Mouse (Mus musculus) liver, postnatal 0 days (tissue): ENCODE data around the gene Vsig1. TPM values are rescaled to one million over a fixed set of nuclear protein-coding genes. Genes with fewer than 3 reads are reported as not detected.

ENCODE experiments used
- ATAC-seq: fragments of 200-750 bp; cut with Nextera tagmentation; 2 replicates; pipeline ENCODE4 v1.8.0; 2017; ENCODE audit warnings: mild to moderate bottlenecking, moderate library complexity
- DNase-seq: peaks from one replicate; pipeline ENCODE4 v3.0.0-alpha.2; 2016
- H3K27ac ChIP-seq: fragments of 300-500 bp; sonication (generic); 2 replicates; pipeline ENCODE4 v1.5.1; 2014; ENCODE audit warnings: antibody characterized with exemption, moderate library complexity, mild to moderate bottlenecking, low read depth
- H3K27me3 ChIP-seq: fragments of 300-500 bp; sonication (generic); 2 replicates; pipeline ENCODE4 v1.6.1; 2014; ENCODE audit warnings: low read length, control low read depth, mixed read lengths; ENCODE audit not compliant: insufficient read depth
- H3K36me3 ChIP-seq: fragments of 300-500 bp; sonication (generic); replicated peaks from 2 replicates; pipeline ENCODE4 v1.6.1; 2014; ENCODE audit warnings: mild to moderate bottlenecking, control low read depth, low read length, moderate library complexity, mixed read lengths; ENCODE audit not compliant: insufficient read depth
- H3K4me1 ChIP-seq: fragments of 300-500 bp; sonication (generic); 2 replicates; pipeline ENCODE4 v1.6.1; 2014; ENCODE audit warnings: antibody characterized with exemption, mild to moderate bottlenecking, control low read depth; ENCODE audit not compliant: insufficient read depth
- H3K4me2 ChIP-seq: fragments of 300-500 bp; sonication (generic); 2 replicates; pipeline ENCODE4 v1.6.1; 2014; ENCODE audit warnings: low read depth, mild to moderate bottlenecking, low read length, moderate library complexity, mixed read lengths
- H3K4me3 ChIP-seq: fragments of 300-500 bp; sonication (generic); 2 replicates; pipeline ENCODE4 v1.5.1; 2014; ENCODE audit warnings: low read depth, low read length
- H3K9ac ChIP-seq: fragments of 300-500 bp; sonication (generic); replicated peaks from 2 replicates; pipeline ENCODE4 v1.6.1; 2014; ENCODE audit warnings: mild to moderate bottlenecking, moderate library complexity
- H3K9me3 ChIP-seq: fragments of 300-500 bp; sonication (generic); 2 replicates; pipeline ENCODE4 v1.6.1; 2016; ENCODE audit warnings: mild to moderate bottlenecking, control low read depth, low read length, mixed read lengths
- CTCF ChIP-seq: sonication (generic); IDR thresholded peaks from 2 replicates; pipeline ENCODE4 v1.5.1; 2016; ENCODE audit warnings: antibody characterized with exemption, low read depth
- EP300 ChIP-seq: IDR thresholded peaks from 2 replicates; pipeline ENCODE4 v1.6.1; 2016; ENCODE audit warnings: antibody characterized with exemption, low read depth, mild to moderate bottlenecking
- WGBS: fragments of 180-500 bp; shearing (Covaris S2); extraction: QIAGEN DNeasy Blood & Tissue Kit; methylation state at CpG from one replicate; pipeline ENCODE4 v1.1.7; 2014; ENCODE audit not compliant: insufficient replicate concordance; 5-methylcytosine and 5-hydroxymethylcytosine counted together
- polyA plus RNA-seq: library from polyadenylated mRNA; unstranded; fragments of >200 nt; fragmentation: Nextera tagmentation; extraction: Ambion mirVana; gene quantifications from 2 replicates; pipeline ENCODE4 v1.2.1, GENCODE M21; 2015

Gene Vsig1
- polyA plus RNA-seq, 1 experiment from 2014 or later: not detected

DNA sequence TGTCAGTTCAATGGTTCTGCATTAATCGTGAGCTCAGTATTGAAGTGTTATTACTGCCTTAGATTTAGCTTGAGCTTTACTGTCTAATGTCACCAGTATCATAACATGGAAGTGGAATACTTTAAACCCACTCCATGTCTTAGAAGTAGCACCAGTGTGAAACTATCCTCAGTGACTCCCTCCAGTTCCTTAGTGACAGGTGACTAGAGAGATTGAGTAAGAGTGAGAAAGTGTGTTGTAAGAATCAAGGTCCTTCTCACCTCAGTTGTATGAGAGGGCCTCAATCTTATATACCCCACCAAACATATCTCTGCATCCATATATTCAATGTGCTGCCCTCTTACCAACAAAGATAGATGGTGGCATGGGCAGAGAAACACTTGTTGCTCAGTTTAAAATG lies 71.5 kb downstream of the Vsig1 start:
- Histone ChIP-seq H3K9ac (no peak overlapping the region), H3K4me1 (peaks cover 2% of the 10 kb centered on the region; the same call in 1 of the 2 replicates), H3K9me3 (no peaks in the 10 kb centered on the region), H3K36me3 (no peaks in the 10 kb centered on the region), H3K27ac (no peak overlapping the region), H3K4me3 (no peak overlapping the region), H3K4me2 (no peak overlapping the region), H3K27me3 (no peaks in the 10 kb centered on the region; the same call in 1 of the 2 replicates)
- WGBS: 82% methylated on average over 1 of the region's 1 CpGs
- TF ChIP-seq EP300 (no peak), CTCF (no peak)
- no peak for DNase-seq
- no peak for ATAC-seq

DNA sequence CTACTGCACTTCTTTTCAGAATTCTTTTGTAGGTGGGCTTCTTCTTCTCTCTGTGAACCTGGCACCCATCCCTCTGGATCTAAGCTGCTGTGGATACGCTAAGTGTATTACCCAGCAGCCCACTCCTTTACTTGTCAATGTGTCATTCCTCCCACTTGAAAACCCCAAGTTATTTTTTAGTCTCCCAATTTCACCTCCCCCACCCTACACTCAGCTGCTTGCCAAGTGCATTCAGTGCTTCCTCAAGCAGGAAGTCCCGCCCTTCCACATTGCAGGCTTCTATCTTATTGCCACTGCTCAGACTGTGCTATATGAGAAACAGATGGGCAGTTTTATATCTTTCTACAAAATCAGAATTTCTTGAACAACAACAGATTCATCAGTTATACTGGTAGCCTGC lies 72.1 kb downstream of the Vsig1 start:
- Histone ChIP-seq H3K4me1 (peaks cover 2% of the 10 kb centered on the region; the same call in 1 of the 2 replicates), H3K27me3 (no peaks in the 10 kb centered on the region; the same call in 1 of the 2 replicates), H3K4me2 (no peak overlapping the region), H3K9me3 (no peaks in the 10 kb centered on the region), H3K4me3 (no peak overlapping the region), H3K27ac (no peak overlapping the region), H3K9ac (no peak overlapping the region), H3K36me3 (no peaks in the 10 kb centered on the region)
- TF ChIP-seq CTCF (no peak), EP300 (no peak)
- no peak for DNase-seq
- WGBS: 59% methylated on average over 2 of the region's 2 CpGs
- no peak for ATAC-seq

DNA sequence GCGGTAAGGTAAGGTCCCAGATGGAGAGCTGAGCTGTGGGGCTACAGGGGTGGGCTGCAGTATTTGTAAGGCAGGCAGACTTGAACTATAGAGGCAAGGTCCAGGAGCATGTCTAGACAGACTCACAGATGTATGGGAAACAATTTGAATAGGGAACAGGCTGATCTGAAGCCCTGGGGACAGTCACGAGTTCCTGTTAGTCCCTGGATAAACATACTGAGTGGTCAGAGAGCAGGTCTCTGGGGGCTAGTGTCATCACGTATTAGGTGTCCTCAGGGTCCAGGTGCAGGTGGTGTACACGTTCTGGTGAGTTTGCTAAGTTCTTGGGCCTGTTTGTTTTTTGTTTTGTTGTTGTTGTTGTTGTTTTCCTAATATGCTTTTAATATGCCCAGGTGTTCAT lies 72.8 kb downstream of the Vsig1 start:
- H3K4me1 ChIP-seq: peaks cover 2% of the 10 kb centered on the region; the same call in 1 of the 2 replicates
- H3K4me3 ChIP-seq: no peak overlapping the region
- ATAC-seq (no peak), DNase-seq (no peak)
- no peak for TF ChIP-seq EP300
- no peaks in the 10 kb centered on the region for H3K9me3 ChIP-seq
- no peak overlapping the region for H3K4me2 ChIP-seq
- WGBS: 66% methylated on average over 4 of the region's 4 CpGs
- H3K9ac ChIP-seq: no peak overlapping the region
- H3K27me3 ChIP-seq: no peaks in the 10 kb centered on the region; the same call in 1 of the 2 replicates
- H3K27ac ChIP-seq: no peak overlapping the region
- no peaks in the 10 kb centered on the region for H3K36me3 ChIP-seq

DNA sequence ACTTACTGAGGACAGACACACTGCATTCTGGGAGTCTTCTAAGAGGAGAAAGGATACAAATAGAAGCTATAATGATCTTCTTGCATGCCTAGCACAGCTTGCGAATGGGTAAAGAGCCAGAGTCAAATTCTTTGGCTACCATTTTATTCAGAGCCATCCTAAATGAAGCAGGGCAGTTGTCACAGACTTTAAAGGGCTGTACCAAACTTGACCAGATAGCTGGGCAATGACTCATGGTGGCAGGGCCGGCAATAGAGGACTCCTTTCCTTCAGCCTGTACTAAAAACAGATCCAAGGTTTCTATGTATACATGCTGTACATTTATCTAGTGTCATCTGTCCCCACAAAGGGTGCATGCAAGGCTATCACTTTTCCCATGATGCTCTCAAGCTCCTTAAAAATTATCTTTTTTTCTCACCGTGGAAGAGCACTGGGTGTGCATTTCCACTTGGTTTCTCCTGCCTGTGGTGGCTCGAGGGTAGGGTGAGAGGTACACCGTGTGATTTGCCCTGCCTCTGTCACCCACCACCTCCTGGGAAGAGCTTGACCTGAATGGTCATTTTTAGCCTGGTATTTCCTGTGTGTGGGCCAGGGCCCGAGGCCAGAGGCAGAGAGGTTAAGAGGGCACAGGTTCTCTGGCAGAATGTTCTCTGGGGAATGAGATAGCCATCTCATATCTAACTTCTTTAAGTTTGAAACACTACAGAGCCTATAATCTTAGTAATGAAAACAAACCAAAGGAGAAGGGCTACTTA lies 76.0 kb downstream of the Vsig1 start:
- no peak for TF ChIP-seq CTCF
- TF ChIP-seq EP300: no peak
- Histone ChIP-seq H3K9ac (no peak overlapping the region), H3K27ac (no peak overlapping the region), H3K4me2 (no peak overlapping the region), H3K27me3 (no peaks in the 10 kb centered on the region; the same call in 1 of the 2 replicates), H3K4me3 (no peak overlapping the region), H3K4me1 (peaks cover 2% of the 10 kb centered on the region; the same call in 1 of the 2 replicates), H3K36me3 (no peaks in the 10 kb centered on the region), H3K9me3 (no peaks in the 10 kb centered on the region)
- WGBS: 41% methylated on average over 6 of the region's 6 CpGs
- no peak for ATAC-seq
- no peak for DNase-seq

DNA sequence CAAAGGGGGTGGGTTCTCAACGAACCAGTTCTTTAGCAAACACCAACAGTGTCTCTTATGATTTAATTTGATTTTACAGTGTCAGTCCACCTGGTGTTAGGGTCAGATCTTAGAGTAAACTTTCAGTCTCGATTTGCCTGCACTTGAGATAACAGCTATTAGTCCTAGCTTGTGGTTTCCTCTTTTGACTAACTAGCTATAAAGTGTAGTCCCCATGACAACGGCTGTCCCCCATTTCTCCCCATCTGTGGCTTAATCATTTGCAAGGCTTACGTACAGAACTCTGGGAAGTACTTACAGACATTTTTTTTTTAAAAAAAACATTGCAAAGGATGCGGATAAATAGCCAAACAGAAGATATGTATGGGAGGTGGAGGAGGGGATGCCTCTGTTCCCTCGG lies 77.4 kb downstream of the Vsig1 start:
- H3K27ac ChIP-seq: no peak overlapping the region
- no peak for ATAC-seq
- H3K36me3 ChIP-seq: 0 out of 2 replicates have a peak, but pooled peaks cover 2% of the 10 kb centered on the region
- H3K4me2 ChIP-seq: no peak overlapping the region
- no peak overlapping the region for H3K4me3 ChIP-seq
- H3K27me3 ChIP-seq: no peaks in the 10 kb centered on the region
- no peak for DNase-seq
- WGBS: 37% methylated on average over 6 of the region's 6 CpGs
- no peaks in the 10 kb centered on the region for H3K9me3 ChIP-seq
- H3K9ac ChIP-seq: no peak overlapping the region
- H3K4me1 ChIP-seq: peaks cover 2% of the 10 kb centered on the region; the same call in 1 of the 2 replicates
- no peak for TF ChIP-seq EP300
- TF ChIP-seq CTCF: no peak

DNA sequence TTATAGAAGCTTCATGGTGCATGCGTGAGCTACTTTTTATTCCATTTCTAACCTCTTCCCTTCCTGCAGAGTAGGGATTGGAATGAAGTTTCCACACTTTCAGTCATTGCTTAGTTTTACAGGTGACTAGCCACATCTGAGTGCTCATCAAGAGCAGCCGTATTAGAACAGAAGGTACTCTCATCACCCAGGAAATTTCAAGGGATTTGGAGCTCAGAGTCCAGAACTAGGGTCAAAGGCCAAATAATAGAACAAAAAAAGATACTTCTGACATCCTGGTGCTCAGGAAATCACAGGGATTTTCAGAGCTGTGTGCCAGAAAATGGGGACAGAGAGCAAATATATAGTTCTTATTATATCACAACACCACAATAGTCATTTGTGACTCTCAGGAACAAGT lies 77.8 kb downstream of the Vsig1 start:
- TF ChIP-seq CTCF (no peak), EP300 (no peak)
- no peak overlapping the region for H3K4me3 ChIP-seq
- no peak for ATAC-seq

More for the DNA sequence above, 77.8 kb downstream of the Vsig1 start:
- DNase-seq: no peak
- Histone ChIP-seq H3K27me3 (no peaks in the 10 kb centered on the region), H3K27ac (no peak overlapping the region), H3K9ac (no peak overlapping the region), H3K9me3 (no peaks in the 10 kb centered on the region), H3K36me3 (0 out of 2 replicates have a peak, but pooled peaks cover 2% of the 10 kb centered on the region), H3K4me1 (peaks cover 2% of the 10 kb centered on the region; the same call in 1 of the 2 replicates), H3K4me2 (no peak overlapping the region)
- WGBS: 89% methylated on average over 2 of the region's 2 CpGs

Other genes starting within 250 kb of the Vsig1 start
- 0.39 and 0.45 TPM in 2 replicates for gene Mid2, start 243.0 kb upstream of the Vsig1 start, polyA plus RNA-seq
- not detected in 2 replicates for gene Tex13b, start 94.2 kb upstream of the Vsig1 start, polyA plus RNA-seq
- 21.4 and 23.5 TPM in 2 replicates for gene Psmd10, start 49.1 kb downstream of the Vsig1 start, polyA plus RNA-seq
- gene Atg4a, start 49.3 kb downstream of the Vsig1 start, polyA plus RNA-seq: 16.7 and 18.3 TPM in 2 replicates